Mouse (Mus musculus) ES-E14 (cell line): ENCODE measurements around the gene Pam. TPM values are rescaled to one million over a fixed set of nuclear protein-coding genes. Genes with fewer than 3 reads are reported as not detected.

ENCODE experiments used
- DNase-seq: peaks from one replicate; pipeline ENCODE4 v3.0.0-alpha.2; 2013; ENCODE audit warnings: low read depth, low spot score
- H3K27ac ChIP-seq: 2 replicates; pipeline ENCODE4 v1.5.1; 2012; ENCODE audit warnings: low read depth, mild to moderate bottlenecking, low read length, moderate library complexity, mixed read lengths; ENCODE audit not compliant: poor library complexity, insufficient read depth, severe bottlenecking
- H3K36me3 ChIP-seq: 2 replicates; pipeline ENCODE4 v1.6.1; 2012; ENCODE audit warnings: mild to moderate bottlenecking, low read length, moderate library complexity, mixed read lengths; ENCODE audit not compliant: control insufficient read depth, poor library complexity, insufficient read depth, severe bottlenecking
- H3K4me1 ChIP-seq, 2 experiments: fragments of 150-350 bp in 1 of 2; sonication (generic) in 1 of 2; 2 replicates each; pipeline ENCODE4 v1.6.1; 2012; ENCODE audit warnings: low read length in 2 of 2, mild to moderate bottlenecking in 1 of 2, mixed read lengths in 1 of 2; ENCODE audit not compliant: control insufficient read depth in 2 of 2, insufficient read depth in 2 of 2, poor library complexity in 1 of 2
- H3K4me3 ChIP-seq, 2 experiments: fragments of 150-350 bp in 1 of 2; sonication (generic) in 1 of 2; 2 replicates each; pipeline ENCODE4 v1.5.1; 2012; ENCODE audit warnings: low read length in 2 of 2, low read depth in 1 of 2, mild to moderate bottlenecking in 1 of 2, mixed read lengths in 1 of 2; ENCODE audit not compliant: insufficient read depth in 1 of 2, poor library complexity in 1 of 2, severe bottlenecking in 1 of 2
- H3K9ac ChIP-seq: 2 replicates; pipeline ENCODE4 v1.6.1; 2012; ENCODE audit warnings: low read depth, mild to moderate bottlenecking, low read length, mixed read lengths; ENCODE audit not compliant: poor library complexity, insufficient read depth, severe bottlenecking
- H3K9me3 ChIP-seq: fragments of 150-350 bp; sonication (generic); 2 replicates; pipeline ENCODE4 v1.6.1; 2012; ENCODE audit warnings: low read depth, mild to moderate bottlenecking, low read length; ENCODE audit not compliant: control insufficient read depth, insufficient read depth
- CHD2 ChIP-seq: IDR thresholded peaks from 2 replicates; pipeline ENCODE4 v1.6.1; 2014; ENCODE audit warnings: mild to moderate bottlenecking, low read depth, low read length, inconsistent platforms
- HCFC1 ChIP-seq: IDR thresholded peaks from 2 replicates; pipeline ENCODE4 v1.6.1; 2012; ENCODE audit warnings: low read length, inconsistent platforms, borderline replicate concordance; ENCODE audit not compliant: insufficient read depth
- MAFK ChIP-seq: IDR thresholded peaks from 2 replicates; pipeline ENCODE4 v1.6.1; 2014; ENCODE audit warnings: mild to moderate bottlenecking, low read depth, low read length, inconsistent platforms; ENCODE audit not compliant: insufficient read depth
- ZC3H11A ChIP-seq: IDR thresholded peaks from 2 replicates; pipeline ENCODE4 v1.6.1; 2012; ENCODE audit warnings: low read depth, mild to moderate bottlenecking, inconsistent platforms, low read length, borderline replicate concordance
- ZNF384 ChIP-seq: IDR thresholded peaks from 2 replicates; pipeline ENCODE4 v1.6.1; 2012; ENCODE audit warnings: low read depth, low read length, inconsistent platforms
- in situ Hi-C, 2 experiments: fragments of 600-800 bp; cut with MboI; formaldehyde crosslinking; loops; one replicate each; pipeline ENCODE4 v1.15.1; 2025; ENCODE audit warnings: low sequenced_read_pairs in 2 of 2, inconsistent platforms in 1 of 2; ENCODE audit not compliant: unreplicated experiment in 2 of 2
- total RNA-seq: library from RNA; depleted of rRNA; stranded (reverse); fragments of 300-350 nt; gene quantifications from 2 replicates; pipeline ENCODE4 v1.2.3, GENCODE M21; 2012

Gene Pam
- total RNA-seq, 1 experiment: 16.0 TPM

GRCm38 (mm10) chr1:98084596-98085274, 10.7 kb downstream of the Pam start:
- Histone ChIP-seq H3K9me3 (no peaks in the 10 kb centered on the region), H3K9ac (no peak overlapping the region), H3K4me1 (peaks cover 5 to 9% of the 10 kb centered on the region in 2 experiments; a peak in 3 of 4 replicates), H3K36me3 (no peaks in the 10 kb centered on the region), H3K27ac (no peak overlapping the region), H3K4me3 (no peak overlapping the region)
- in situ Hi-C loops: no loop called here
- TF ChIP-seq CHD2 (no peak), MAFK (no peak), HCFC1 (no peak)
- DNase-seq: no peak

- H3K36me3 ChIP-seq: no peaks in the 10 kb centered on the region
- H3K4me1 ChIP-seq: peaks cover 5 to 9% of the 10 kb centered on the region in 2 experiments; a peak in 3 of 4 replicates
- no peak overlapping the region for H3K9ac ChIP-seq
- DNase-seq: no peak
- in situ Hi-C loops: no loop called here
- H3K9me3 ChIP-seq: no peaks in the 10 kb centered on the region
- H3K27ac ChIP-seq: no peak overlapping the region
- H3K4me3 ChIP-seq: no peak overlapping the region
- TF ChIP-seq MAFK (no peak), HCFC1 (no peak), ZNF384 (no peak), ZC3H11A (no peak), CHD2 (no peak)
Measured at GRCm38 (mm10) chr1:98083508-98083907, 11.9 kb downstream of the Pam start.

- Histone ChIP-seq H3K4me1 (peaks cover 5 to 9% of the 10 kb centered on the region in 2 experiments; a peak in 3 of 4 replicates), H3K9ac (no peak overlapping the region), H3K4me3 (no peak overlapping the region), H3K36me3 (no peaks in the 10 kb centered on the region), H3K9me3 (no peaks in the 10 kb centered on the region), H3K27ac (no peak overlapping the region)
- in situ Hi-C loops: no loop called here
- TF ChIP-seq HCFC1 (no peak), CHD2 (no peak), ZC3H11A (no peak), ZNF384 (no peak), MAFK (no peak)
- DNase-seq: no peak
Measured at GRCm38 (mm10) chr1:98082988-98083387, 12.5 kb downstream of the Pam start.

GRCm38 (mm10) chr1:98080431-98080830, 15.0 kb downstream of the Pam start:
- Histone ChIP-seq H3K9me3 (no peaks in the 10 kb centered on the region), H3K9ac (no peak overlapping the region), H3K36me3 (no peaks in the 10 kb centered on the region), H3K4me3 (no peak overlapping the region), H3K4me1 (peaks cover under 1 to 6% of the 10 kb centered on the region in 2 experiments; a peak in 1 of 4 replicates), H3K27ac (no peak overlapping the region)
- TF ChIP-seq CHD2 (no peak), MAFK (no peak), HCFC1 (no peak), ZNF384 (no peak), ZC3H11A (no peak)
- in situ Hi-C loops: no loop called here
- no peak for DNase-seq

- Histone ChIP-seq H3K4me3 (no peak overlapping the region), H3K36me3 (no peaks in the 10 kb centered on the region), H3K9me3 (no peaks in the 10 kb centered on the region), H3K27ac (no peak overlapping the region), H3K9ac (no peak overlapping the region), H3K4me1 (peaks cover 0 to 4% of the 10 kb centered on the region in 2 experiments; a peak in 1 of 4 replicates)
- no peak for DNase-seq
- no peak for TF ChIP-seq ZNF384
- TF ChIP-seq HCFC1: no peak
- TF ChIP-seq CHD2: no peak
- no peak for TF ChIP-seq MAFK
- no peak for TF ChIP-seq ZC3H11A
- in situ Hi-C loops: no loop called here
Measured at GRCm38 (mm10) chr1:98079640-98080039, 15.8 kb downstream of the Pam start.
